Mouse (Mus musculus) stomach, postnatal 0 days (tissue): ENCODE measurements around the gene Mrps6.

Source experiments
- CTCF ChIP-seq: IDR thresholded peaks from 2 replicates; pipeline ENCODE4 v1.5.1; 2016; ENCODE audit warnings: antibody characterized with exemption, low read depth, mild to moderate bottlenecking, moderate library complexity
- EP300 ChIP-seq: optimal IDR thresholded peaks from 2 replicates; pipeline ENCODE3; 2016; ENCODE audit warnings: antibody characterized with exemption

DNA sequence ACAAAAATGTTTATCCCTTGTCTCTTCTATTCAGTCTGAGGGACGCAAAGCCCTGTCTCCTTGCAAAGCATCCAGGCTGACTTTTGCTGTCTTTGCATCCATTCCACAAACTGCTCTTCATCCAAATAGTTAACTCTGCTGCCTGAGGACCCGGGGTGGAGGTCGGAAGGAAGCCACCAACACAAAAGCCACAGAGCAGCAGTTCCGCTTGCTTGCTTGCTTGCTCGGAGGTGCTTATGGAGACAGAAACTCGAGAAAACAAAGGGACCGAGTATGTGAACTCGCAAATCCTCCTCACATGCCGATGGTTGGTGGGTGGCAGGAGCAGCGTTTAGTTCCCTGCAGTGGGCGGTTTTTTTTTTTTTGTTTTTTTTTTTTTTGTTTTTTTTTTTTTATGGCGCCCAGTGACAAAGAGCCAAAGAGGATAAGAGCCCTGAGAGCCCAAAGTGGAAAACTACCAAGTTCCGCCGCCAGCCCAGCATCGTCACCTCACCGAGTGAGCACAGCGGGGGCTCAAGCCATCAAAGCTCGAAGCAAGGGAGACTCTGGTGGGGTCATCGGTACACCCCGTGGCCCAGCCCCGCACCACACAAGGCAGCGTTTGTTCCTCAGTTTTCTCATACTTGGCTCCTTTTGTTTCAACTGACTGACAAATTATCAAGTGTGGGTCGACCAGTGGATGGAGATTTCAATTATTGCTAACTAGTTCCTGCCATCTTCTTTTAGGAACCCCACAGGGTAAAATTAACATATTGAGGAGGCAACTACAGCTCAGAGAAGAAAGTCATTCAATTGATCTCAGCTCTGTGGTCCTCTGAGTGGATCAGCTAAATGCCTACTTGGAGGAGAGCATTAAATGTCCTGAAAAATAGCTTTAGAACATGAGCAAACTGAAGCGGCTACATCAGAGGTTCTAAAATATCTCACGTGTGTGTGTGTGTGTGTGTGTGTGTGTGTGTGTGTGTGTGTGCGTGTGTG lies 38.6 kb upstream of the Mrps6 start:
- no peak for TF ChIP-seq CTCF
- no peak for TF ChIP-seq EP300
